Mouse (Mus musculus) lung, embryonic 14.5 days (tissue): ENCODE data around the gene Prr12. TPM values are rescaled to one million over a fixed set of nuclear protein-coding genes. Genes with fewer than 3 reads are reported as not detected.

Experiments
- ATAC-seq: fragments of 200-750 bp; cut with Nextera tagmentation; 2 replicates; pipeline ENCODE4 v1.8.0; 2017; ENCODE audit warnings: mild to moderate bottlenecking, moderate TSS enrichment, moderate library complexity; ENCODE audit not compliant: insufficient read depth
- DNase-seq: peaks from one replicate; pipeline ENCODE4 v3.0.0-alpha.2; 2015
- H3K27ac ChIP-seq: fragments of 300-500 bp; sonication (generic); 2 replicates; pipeline ENCODE4 v1.5.1; 2014; ENCODE audit warnings: low read depth, mild to moderate bottlenecking, moderate library complexity
- H3K27me3 ChIP-seq: fragments of 300-500 bp; sonication (generic); 2 replicates; pipeline ENCODE4 v1.6.1; 2014; ENCODE audit warnings: low read length, control low read depth; ENCODE audit not compliant: insufficient read depth
- H3K36me3 ChIP-seq: fragments of 300-500 bp; sonication (generic); 2 replicates; pipeline ENCODE4 v1.6.1; 2014; ENCODE audit warnings: control low read depth; ENCODE audit not compliant: insufficient read depth
- H3K4me1 ChIP-seq: fragments of 300-500 bp; sonication (generic); 2 replicates; pipeline ENCODE4 v1.6.1; 2014; ENCODE audit warnings: antibody characterized with exemption, control low read depth; ENCODE audit not compliant: insufficient read depth
- H3K4me2 ChIP-seq: fragments of 300-500 bp; sonication (generic); 2 replicates; pipeline ENCODE4 v1.6.1; 2014; ENCODE audit warnings: mild to moderate bottlenecking
- H3K4me3 ChIP-seq: fragments of 300-500 bp; sonication (generic); 2 replicates; pipeline ENCODE4 v1.5.1; 2014; ENCODE audit warnings: low read depth, low read length
- H3K9ac ChIP-seq: fragments of 300-500 bp; sonication (generic); 2 replicates; pipeline ENCODE4 v1.6.1; 2014
- H3K9me3 ChIP-seq: fragments of 300-500 bp; sonication (generic); 2 replicates; pipeline ENCODE4 v1.6.1; 2016; ENCODE audit warnings: low read depth, low read length, control low read depth
- CTCF ChIP-seq: IDR thresholded peaks from 2 replicates; pipeline ENCODE4 v1.5.1; 2016; ENCODE audit warnings: antibody characterized with exemption, low read depth
- WGBS: fragments of 180-500 bp; shearing (Covaris S2); extraction: QIAGEN DNeasy Blood & Tissue Kit; methylation state at CpG from one replicate; pipeline ENCODE4 v1.1.7; 2014; 5-methylcytosine and 5-hydroxymethylcytosine counted together
- polyA plus RNA-seq: library from polyadenylated mRNA; unstranded; fragments of >200 nt; fragmentation: Nextera tagmentation; extraction: Ambion mirVana; gene quantifications from 2 replicates; pipeline ENCODE4 v1.2.1, GENCODE M21; 2014

Gene Prr12
- polyA plus RNA-seq, 1 experiment from 2014 or later, result 16.2 TPM

DNA sequence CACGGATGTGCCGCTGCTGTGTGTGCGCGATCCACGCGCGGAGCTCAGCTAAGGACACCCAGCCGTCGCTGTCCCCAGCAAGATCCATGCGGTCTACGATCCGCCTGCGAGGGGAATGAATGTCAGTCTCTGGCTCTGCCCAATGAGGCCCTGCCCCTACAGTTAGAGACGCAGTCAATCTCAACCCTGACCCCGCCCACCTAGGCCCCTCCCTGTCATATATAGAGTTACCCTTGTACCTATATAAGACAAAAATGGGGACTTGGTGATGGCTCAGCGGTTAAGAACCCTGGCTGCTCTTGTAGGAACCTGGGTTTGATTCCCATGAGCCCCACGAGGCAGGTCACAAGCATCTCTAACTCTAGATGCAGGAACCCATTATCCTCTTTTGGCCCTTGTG is 35.9 kb upstream of the Prr12 start:
- WGBS, result 89% methylated on average over 17 of the region's 17 CpGs
- H3K4me2 ChIP-seq, result no peak overlapping the region
- TF ChIP-seq CTCF, result no peak
- H3K4me3 ChIP-seq, result no peak overlapping the region
- H3K9me3 ChIP-seq, result no peaks in the 10 kb centered on the region
- H3K4me1 ChIP-seq, result peaks cover 10% of the 10 kb centered on the region; the same call in 1 of the 2 replicates
- no peak overlapping the region for H3K27ac ChIP-seq
- no peaks in the 10 kb centered on the region for H3K27me3 ChIP-seq
- peaks cover 54% of the 10 kb centered on the region for H3K36me3 ChIP-seq
- H3K9ac ChIP-seq, result no peak overlapping the region
- no peak for DNase-seq
- no peak for ATAC-seq

DNA sequence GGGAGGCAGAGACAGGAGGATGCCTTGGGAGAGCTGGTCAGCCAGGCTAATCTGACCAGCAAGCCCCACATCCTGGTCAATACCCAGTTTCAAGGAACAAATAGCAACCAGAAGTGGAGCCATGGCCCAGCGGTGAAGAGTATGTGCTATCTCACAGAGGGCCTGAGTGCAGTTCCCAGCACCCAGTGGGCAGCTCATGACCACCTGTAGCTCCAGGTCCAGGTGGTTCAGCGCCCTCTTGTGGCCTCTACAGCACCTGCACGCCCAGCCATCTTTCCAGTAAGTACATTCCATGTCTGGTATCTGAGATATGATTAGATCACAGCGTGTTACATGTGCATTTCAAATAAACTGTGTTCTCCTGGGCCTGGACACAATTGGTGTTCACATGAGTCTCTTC is 33.4 kb upstream of the Prr12 start:
- TF ChIP-seq CTCF, result peak; percentile 52
- H3K4me2 ChIP-seq, result no peak overlapping the region
- H3K4me3 ChIP-seq, result no peak overlapping the region
- no peak overlapping the region for H3K9ac ChIP-seq
- H3K36me3 ChIP-seq, result peaks cover 72% of the 10 kb centered on the region
- H3K27me3 ChIP-seq, result no peaks in the 10 kb centered on the region
- H3K27ac ChIP-seq, result no peak overlapping the region
- 78% methylated on average over 4 of the region's 4 CpGs for WGBS
- H3K9me3 ChIP-seq, result no peaks in the 10 kb centered on the region
- peaks cover 5% of the 10 kb centered on the region; the same call in 1 of the 2 replicates for H3K4me1 ChIP-seq
- ATAC-seq (no peak), DNase-seq (no peak)

DNA sequence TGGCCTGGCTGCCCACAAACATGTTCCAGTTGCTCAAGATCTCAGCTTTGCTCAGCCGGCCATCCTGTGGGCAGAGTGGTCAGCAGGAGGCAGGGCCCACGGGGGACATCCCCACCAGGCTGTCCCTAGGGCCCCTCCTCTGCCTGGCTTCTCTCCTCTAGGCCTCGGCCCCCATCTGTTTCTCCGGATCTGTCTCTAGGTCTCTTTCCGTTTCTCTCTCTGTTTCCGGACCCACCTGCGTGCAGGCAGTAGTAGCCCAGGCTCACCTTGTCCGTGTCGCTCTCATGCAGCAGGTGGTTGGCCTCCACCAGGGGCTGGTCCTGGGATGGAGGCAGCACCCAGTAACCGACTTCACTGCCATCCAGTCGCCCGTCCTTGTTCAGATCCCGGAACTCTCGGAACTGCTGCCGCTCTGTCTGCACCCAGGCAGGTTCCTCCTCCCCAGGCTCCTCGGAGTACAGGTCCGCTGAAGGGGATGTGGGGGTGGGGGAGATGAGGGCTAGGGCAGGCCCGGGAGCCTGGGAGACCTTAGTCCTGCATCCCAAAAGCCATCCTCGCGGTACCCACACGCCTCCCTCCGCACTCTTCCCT is 30.7 kb upstream of the Prr12 start:
- Histone ChIP-seq H3K9ac (no peak overlapping the region; the same call in 1 of the 2 replicates), H3K4me3 (no peak overlapping the region), H3K4me2 (peak overlapping the region; percentile 18; the same call in 1 of the 2 replicates), H3K27ac (no peak overlapping the region), H3K9me3 (no peaks in the 10 kb centered on the region), H3K27me3 (no peaks in the 10 kb centered on the region), H3K36me3 (peaks cover 66% of the 10 kb centered on the region), H3K4me1 (no peaks in the 10 kb centered on the region)
- DNase-seq (no peak), ATAC-seq (no peak)
- 78% methylated on average over 22 of the region's 22 CpGs for WGBS
- TF ChIP-seq CTCF, result no peak

DNA sequence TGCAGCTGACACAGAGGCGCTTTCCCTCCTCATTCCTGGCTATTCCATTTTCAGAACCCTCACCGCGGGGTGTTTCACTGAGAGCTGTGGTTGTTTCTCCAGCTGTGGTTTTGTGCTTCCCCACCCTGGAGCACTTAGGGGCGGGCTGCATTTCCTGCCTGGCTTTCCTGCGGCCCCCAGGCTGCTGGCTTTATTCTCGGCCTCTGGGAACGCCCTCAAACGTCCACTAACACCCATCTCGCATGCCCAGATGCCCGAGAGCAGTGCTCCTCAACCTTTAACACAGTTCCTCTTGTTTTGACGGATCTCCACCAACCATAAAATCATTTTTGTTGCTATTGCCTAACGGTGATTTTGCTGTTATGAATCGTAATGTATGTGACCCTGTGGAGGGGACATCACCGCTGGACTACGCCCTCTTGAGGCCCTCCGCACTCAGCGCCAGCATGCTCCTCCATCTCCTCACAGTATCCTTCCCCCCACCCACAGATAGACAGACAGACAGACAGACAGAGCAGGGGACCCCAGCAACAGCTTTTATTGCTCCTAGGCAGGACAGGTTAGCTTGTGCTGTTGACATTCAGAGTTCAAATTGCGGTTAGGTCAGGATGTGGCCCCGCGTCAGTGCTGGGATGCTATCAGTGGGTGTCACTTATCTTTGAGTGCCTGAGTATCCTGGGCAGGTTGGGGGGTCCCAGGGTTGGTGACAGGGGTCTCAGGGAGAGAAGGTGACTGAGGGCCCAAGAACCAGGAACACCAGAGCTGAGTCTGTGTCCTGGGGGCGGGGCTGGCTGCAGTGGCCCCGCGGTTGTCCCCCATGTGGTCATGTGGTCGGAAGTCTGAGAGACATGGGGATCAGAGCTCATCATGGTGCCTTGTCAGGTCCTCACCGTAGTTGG is 30.0 kb upstream of the Prr12 start:
- peak; percentile 59 for DNase-seq
- Histone ChIP-seq H3K27ac (peak overlapping the region; percentile 58), H3K9ac (no peak overlapping the region; the same call in none of the 2 replicates), H3K9me3 (no peaks in the 10 kb centered on the region), H3K4me1 (no peaks in the 10 kb centered on the region), H3K27me3 (no peaks in the 10 kb centered on the region), H3K4me3 (no peak overlapping the region), H3K4me2 (peak overlapping the region; percentile 18; the same call in 1 of the 2 replicates), H3K36me3 (peaks cover 66% of the 10 kb centered on the region)
- TF ChIP-seq CTCF, result no peak
- ATAC-seq, result no peak
- 69% methylated on average over 25 of the region's 25 CpGs for WGBS

DNA sequence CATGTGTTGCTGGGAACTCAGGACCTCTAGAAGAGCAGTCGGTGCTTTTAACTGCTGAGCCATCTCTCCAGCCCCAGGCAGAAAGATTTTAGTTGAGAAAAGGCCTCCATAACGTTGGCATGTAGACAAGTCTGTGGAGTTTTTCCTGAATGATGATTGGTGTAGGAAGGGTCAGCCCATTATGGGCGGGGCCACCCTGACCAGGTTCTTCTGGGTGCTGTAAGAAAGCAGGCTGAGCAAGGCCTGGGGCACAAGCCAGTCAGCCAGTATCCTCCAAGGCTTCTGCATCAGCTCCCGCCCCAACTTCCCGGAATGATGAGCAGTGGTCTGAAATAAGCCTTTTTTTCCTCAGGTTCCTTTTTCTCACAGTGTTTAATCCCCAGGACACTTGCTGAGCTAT is 28.3 kb upstream of the Prr12 start:
- no peaks in the 10 kb centered on the region for H3K27me3 ChIP-seq
- H3K4me1 ChIP-seq, result no peaks in the 10 kb centered on the region
- H3K27ac ChIP-seq, result no peak overlapping the region
- no peak overlapping the region for H3K4me3 ChIP-seq
- H3K36me3 ChIP-seq, result peaks cover 64% of the 10 kb centered on the region
- WGBS, result 46% methylated on average over 5 of the region's 5 CpGs
- DNase-seq, result peak; percentile 60
- no peak overlapping the region for H3K9ac ChIP-seq
- ATAC-seq, result no peak
- no peak overlapping the region for H3K4me2 ChIP-seq
- TF ChIP-seq CTCF, result no peak
- H3K9me3 ChIP-seq, result no peaks in the 10 kb centered on the region

DNA sequence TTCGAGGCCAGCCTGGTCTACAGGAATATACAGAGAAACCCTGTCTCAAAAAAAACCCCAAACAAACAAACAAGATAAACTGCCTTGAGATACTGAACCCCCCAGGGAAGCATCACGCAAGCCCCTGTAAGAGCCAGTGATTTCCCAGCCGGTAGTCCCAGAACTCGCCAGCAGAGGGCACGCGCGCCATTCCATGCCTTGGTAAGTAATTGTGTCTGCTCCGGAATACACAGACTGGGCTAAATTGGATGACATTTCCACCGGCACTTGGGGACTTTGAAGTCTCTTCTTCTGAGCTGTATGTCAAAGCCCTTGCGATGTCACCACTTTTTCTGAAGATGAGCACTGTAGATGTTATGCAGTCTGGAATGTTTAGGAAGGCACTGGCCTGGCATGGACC is 27.2 kb upstream of the Prr12 start:
- ATAC-seq (peak; percentile 25), DNase-seq (peak; percentile 97)
- Histone ChIP-seq H3K4me3 (no peak overlapping the region), H3K9me3 (no peaks in the 10 kb centered on the region), H3K9ac (no peak overlapping the region), H3K4me1 (no peaks in the 10 kb centered on the region), H3K27me3 (no peaks in the 10 kb centered on the region), H3K4me2 (no peak overlapping the region), H3K36me3 (peaks cover 62% of the 10 kb centered on the region), H3K27ac (no peak overlapping the region)
- under 1% methylated on average over 10 of the region's 10 CpGs for WGBS
- peak; percentile 98 for TF ChIP-seq CTCF

DNA sequence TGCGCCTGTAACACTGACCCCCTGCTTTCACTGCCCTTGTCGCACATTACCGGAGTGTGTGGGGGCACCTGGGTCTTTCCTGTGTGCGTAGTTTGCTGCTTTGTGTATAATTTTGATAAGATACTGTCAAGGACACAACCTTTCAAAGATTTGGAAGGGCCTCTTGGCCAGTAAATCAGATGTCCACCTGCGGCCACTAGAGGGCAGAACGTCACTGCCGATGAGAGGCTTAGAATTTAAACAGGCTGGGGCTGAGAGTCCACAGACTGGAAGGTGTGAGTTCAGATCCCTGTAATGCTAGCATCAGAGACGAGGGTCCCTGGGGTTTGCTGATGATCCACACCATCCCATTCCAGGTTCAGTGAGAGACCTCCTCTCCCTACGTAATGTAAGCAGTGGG is 25.8 kb upstream of the Prr12 start:
- 27% methylated on average over 9 of the region's 9 CpGs for WGBS
- Histone ChIP-seq H3K4me3 (no peak overlapping the region), H3K27me3 (no peaks in the 10 kb centered on the region), H3K9me3 (no peaks in the 10 kb centered on the region), H3K4me2 (no peak overlapping the region), H3K9ac (no peak overlapping the region), H3K27ac (no peak overlapping the region), H3K4me1 (no peaks in the 10 kb centered on the region), H3K36me3 (peaks cover 63% of the 10 kb centered on the region)
- TF ChIP-seq CTCF, result peak; percentile 88
- ATAC-seq (0 out of 2 replicates have a peak, but pooled peaks have one; percentile 5), DNase-seq (peak; percentile 91)
